Mouse (Mus musculus): ENCODE data around the gene Plppr2. TPM values are rescaled to one million over a fixed set of nuclear protein-coding genes. Genes with fewer than 3 reads are reported as not detected.

The Plppr2 gene
- total and polyA plus RNA-seq, 3 experiments, result 1.3 to 13.9 TPM; not detected in 1

GRCm38 (mm10) chr9:21923490-21924098, 13.2 kb upstream of the Plppr2 start:
- no peak for DNase-seq (ENCODE audit: low read depth, low spot score)
- peaks cover 2 to 33% of the 10 kb centered on the region in 2 experiments for H3K36me3 ChIP-seq (ENCODE audit: control insufficient read depth in 1 of 2, insufficient read depth in 2 of 2, low read length in 2 of 2)
- peaks cover 21 to 38% of the 10 kb centered on the region in 2 experiments for H3K4me1 ChIP-seq (ENCODE audit: control insufficient read depth in 1 of 2, insufficient read depth in 2 of 2, low read length in 2 of 2)
- no peak overlapping the region for H3K4me3 ChIP-seq (ENCODE audit: control insufficient read depth in 1 of 2, insufficient read depth in 1 of 2, low read depth in 2 of 2, low read length in 2 of 2)
- H3K27me3 ChIP-seq (ENCODE audit: control insufficient read depth in 1 of 2, insufficient read depth in 2 of 2, low read length in 2 of 2), result no peaks in the 10 kb centered on the region
- H3K9ac ChIP-seq (ENCODE audit: control insufficient read depth, low read depth, low read length, poor library complexity, severe bottlenecking), result peak overlapping the region; percentile 9
- H3K9me3 ChIP-seq (replicated peaks; ENCODE audit: insufficient read depth, low read length), result no peaks in the 10 kb centered on the region
- H3K79me2 ChIP-seq (ENCODE audit: control insufficient read depth, insufficient read depth, low read length, poor library complexity), result peaks cover 8% of the 10 kb centered on the region
- TF ChIP-seq MAZ (IDR thresholded peaks at IDR 0.05; ENCODE audit: low read depth, low read length) (peak; percentile 53; the same call in 1 of the 2 replicates), ELF1 (IDR thresholded peaks at IDR 0.05; ENCODE audit: low read depth, low read length) (0 out of 2 replicates have a peak, but pooled peaks have one; percentile 1), GATA1 (IDR thresholded peaks at IDR 0.05; ENCODE audit: low read depth, low read length) (0 out of 2 replicates have a peak, but pooled peaks have one; percentile 18), ETS1 (IDR thresholded peaks at IDR 0.05; ENCODE audit: low read depth, low read length) (0 out of 2 replicates have a peak, but pooled peaks have one; percentile 27), EP300 (IDR thresholded peaks at IDR 0.05; ENCODE audit: low read depth in 1 of 2, low read length in 2 of 2) (peak in 1 of 2 experiments; percentile 48; a peak in 1 of 4 replicates), MXI1 (IDR thresholded peaks at IDR 0.05; ENCODE audit: low read depth, low read length) (no peak), RCOR1 (IDR thresholded peaks at IDR 0.05; ENCODE audit: low read depth, low read length) (0 out of 2 replicates have a peak, but pooled peaks have one; percentile 22), USF2 (IDR thresholded peaks at IDR 0.05; ENCODE audit: borderline replicate concordance in 1 of 2, insufficient read depth in 1 of 2, low read depth in 1 of 2, low read length in 2 of 2) (peak in 1 of 2 experiments; percentile 34; a peak in 1 of 4 replicates), MAX (IDR thresholded peaks at IDR 0.05; ENCODE audit: low read length) (no peak; the same call in none of the 2 replicates), ZMIZ1 (IDR thresholded peaks at IDR 0.05; ENCODE audit: low read depth, low read length) (no peak), TCF12 (IDR thresholded peaks at IDR 0.05; ENCODE audit: low read depth, low read length) (peak; percentile 24; the same call in 1 of the 2 replicates), HCFC1 (IDR thresholded peaks at IDR 0.05; ENCODE audit: low read depth, low read length) (no peak), POLR2A (IDR thresholded peaks at IDR 0.05; ENCODE audit: control insufficient read depth in 1 of 2, insufficient read depth in 1 of 2, low read depth in 1 of 2, low read length in 2 of 2, poor library complexity in 1 of 2) (no peak), MYB (IDR thresholded peaks at IDR 0.05; ENCODE audit: low read depth, low read length) (no peak), ZKSCAN1 (IDR thresholded peaks at IDR 0.05; ENCODE audit: low read depth, low read length) (no peak), TAL1 (IDR thresholded peaks at IDR 0.05; ENCODE audit: low read length) (no peak), POLR2AphosphoS2 (IDR thresholded peaks at IDR 0.05; ENCODE audit: low read length) (peak; percentile 42; the same call in 1 of the 2 replicates), ZNF384 (IDR thresholded peaks at IDR 0.05; ENCODE audit: low read depth, low read length) (0 out of 2 replicates have a peak, but pooled peaks have one; percentile 51), MAFK (IDR thresholded peaks at IDR 0.05; ENCODE audit: borderline replicate concordance, low read depth, low read length) (no peak), SIN3A (IDR thresholded peaks at IDR 0.05; ENCODE audit: low read length) (no peak), NELFE (IDR thresholded peaks at IDR 0.05; ENCODE audit: low read depth, low read length) (peak; percentile 47; the same call in 1 of the 2 replicates), ZC3H11A (IDR thresholded peaks at IDR 0.05; ENCODE audit: low read depth, low read length) (peak; percentile 19; the same call in 1 of the 2 replicates)
- H3K27ac ChIP-seq (ENCODE audit: control insufficient read depth, low read depth, low read length), result peak overlapping the region; percentile 53
